Mouse (Mus musculus) MEL (cell line): ENCODE data around the gene Pef1.

Experiments used
- CTCF ChIP-seq, 3 experiments: IDR thresholded peaks in 2 of 3; conservative IDR thresholded peaks in 1 of 3; 2 replicates each; pipeline ENCODE4 v1.5.1; 2011 to 2012; ENCODE audit warnings: low read length in 3 of 3, low read depth in 2 of 3, mild to moderate bottlenecking in 2 of 3, improper control_type of control experiment in 1 of 3, inconsistent platforms in 1 of 3, mixed read lengths in 1 of 3, moderate library complexity in 1 of 3; ENCODE audit not compliant: control insufficient read depth in 1 of 3, insufficient read depth in 1 of 3, poor library complexity in 1 of 3, severe bottlenecking in 1 of 3
- EP300 ChIP-seq, 2 experiments: IDR thresholded peaks; 2 replicates each; pipeline ENCODE4 v1.6.1; 2011; ENCODE audit warnings: improper control_type of control experiment in 2 of 2, low read length in 2 of 2, low read depth in 1 of 2, mild to moderate bottlenecking in 1 of 2
- GATA1 ChIP-seq: IDR thresholded peaks from 2 replicates; pipeline ENCODE4 v1.6.1; 2011; ENCODE audit warnings: low read depth, low read length, improper control_type of control experiment
- KAT2A ChIP-seq: conservative IDR thresholded peaks from 2 replicates; pipeline ENCODE4 v1.6.1; 2012; ENCODE audit warnings: low read depth, low read length, improper control_type of control experiment, inconsistent platforms
- MEF2A ChIP-seq: IDR thresholded peaks from 2 replicates; pipeline ENCODE4 v1.6.1; 2014; ENCODE audit warnings: low read depth, mild to moderate bottlenecking, inconsistent platforms, low read length, improper control_type of control experiment; ENCODE audit not compliant: poor library complexity, insufficient replicate concordance, severe bottlenecking; ENCODE audit errors: extremely low read depth
- MXI1 ChIP-seq: IDR thresholded peaks from 2 replicates; pipeline ENCODE4 v1.6.1; 2011; ENCODE audit warnings: mild to moderate bottlenecking, low read depth, low read length, improper control_type of control experiment
- POLR2A ChIP-seq, 2 experiments: IDR thresholded peaks; 2 replicates each; pipeline ENCODE4 v1.6.1; 2011 to 2012; ENCODE audit warnings: low read length in 2 of 2, mild to moderate bottlenecking in 2 of 2, control low read depth in 1 of 2, improper control_type of control experiment in 1 of 2, low read depth in 1 of 2, moderate library complexity in 1 of 2; ENCODE audit not compliant: control insufficient read depth in 1 of 2, insufficient read depth in 1 of 2, poor library complexity in 1 of 2
- TBP ChIP-seq: IDR thresholded peaks from 2 replicates; pipeline ENCODE4 v1.8.0; 2011; ENCODE audit warnings: low read depth, low read length, improper control_type of control experiment

DNA sequence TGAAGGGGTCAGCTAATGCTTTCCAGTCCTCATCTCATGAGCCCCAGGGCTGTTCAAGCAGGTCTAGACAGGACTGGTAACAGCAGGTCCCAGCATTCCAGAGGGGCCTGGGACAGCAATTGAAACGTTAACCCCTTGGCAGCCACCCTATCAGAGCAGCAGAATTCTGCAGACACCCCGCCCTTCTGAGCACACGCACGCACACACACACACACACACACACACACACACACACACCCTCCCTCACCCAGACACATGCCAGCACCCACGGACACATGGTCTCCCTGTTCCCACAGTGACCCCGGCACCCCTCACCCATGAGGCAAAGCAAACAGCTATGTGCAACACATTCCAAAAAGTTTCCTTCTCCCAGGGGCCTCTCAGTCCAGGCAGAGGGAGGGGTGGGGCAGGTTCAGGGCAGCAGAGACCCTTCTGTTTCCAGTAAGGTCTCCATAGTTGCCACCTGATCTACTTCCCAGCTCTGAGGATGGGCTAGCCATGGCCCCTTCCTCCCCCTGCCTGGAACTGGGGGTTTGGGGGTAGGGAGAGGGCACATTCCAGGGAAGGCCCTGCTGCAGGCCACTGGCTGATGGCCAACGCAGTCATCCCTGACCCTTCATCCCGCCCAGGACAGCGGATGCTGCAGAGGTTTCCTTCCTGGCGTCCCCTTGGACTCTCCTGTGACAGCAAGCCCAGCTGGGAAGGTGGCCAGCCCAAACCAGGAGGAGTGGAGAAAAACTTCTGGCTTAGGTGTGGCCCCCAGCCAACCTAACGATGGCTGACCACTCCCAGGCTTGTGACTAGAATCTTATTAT is 69.8 kb downstream of the Pef1 start:
- TF ChIP-seq GATA1 (no peak), MXI1 (no peak), POLR2A (IDR thresholded peaks at IDR 0.05; ENCODE audit: control insufficient read depth in 1 of 2, insufficient read depth in 1 of 2, low read depth in 1 of 2, low read length in 2 of 2, poor library complexity in 1 of 2) (no peak), EP300 (IDR thresholded peaks at IDR 0.05; ENCODE audit: low read depth in 1 of 2, low read length in 2 of 2) (no peak), CTCF (IDR thresholded peaks at IDR 0.05 in 2 of 3, conservative IDR thresholded peaks at IDR 0.05 in 1 of 3; ENCODE audit: control insufficient read depth in 1 of 3, insufficient read depth in 1 of 3, low read depth in 2 of 3, low read length in 3 of 3, poor library complexity in 1 of 3, severe bottlenecking in 1 of 3) (no peak), KAT2A (no peak), MEF2A (no peak), TBP (no peak)
